In genomic region chr2:103742821-103743220, GRCm38 (mm10) we compare ENCODE assay signal across 22 mouse cellular contexts.
"Had no signal": no experiment of that assay in that cellular context is flagged by ENCODE, and none has a peak within 500 bp of the region (broad histone marks: within the 10 kb centered on the region; RNA-seq: fewer than 3 reads in every experiment).

No protein-coding gene starts in this region.

- H3K27me3 ChIP-seq: embryonic facial prominence, embryonic 12.5 days; embryonic facial prominence, embryonic 13.5 days; embryonic facial prominence, embryonic 15.5 days; forebrain, embryonic 12.5 days; forebrain, embryonic 13.5 days; forebrain, embryonic 15.5 days had no signal

- H3K9me3 ChIP-seq: embryonic facial prominence, embryonic 10.5 days; embryonic facial prominence, embryonic 12.5 days; embryonic facial prominence, embryonic 13.5 days; embryonic facial prominence, embryonic 15.5 days; forebrain, embryonic 10.5 days; forebrain, embryonic 12.5 days; forebrain, embryonic 13.5 days; forebrain, embryonic 15.5 days had no signal

- H3K4me1 ChIP-seq: embryonic facial prominence, embryonic 10.5 days; embryonic facial prominence, embryonic 12.5 days; embryonic facial prominence, embryonic 13.5 days; embryonic facial prominence, embryonic 15.5 days; forebrain, embryonic 10.5 days; forebrain, embryonic 12.5 days; forebrain, embryonic 13.5 days; forebrain, embryonic 15.5 days had no signal

- H3K4me3 ChIP-seq: embryonic facial prominence, embryonic 10.5 days; embryonic facial prominence, embryonic 12.5 days; embryonic facial prominence, embryonic 13.5 days; embryonic facial prominence, embryonic 15.5 days; erythroblast, embryonic 14.5 days; forebrain, embryonic 10.5 days; forebrain, embryonic 12.5 days; forebrain, embryonic 13.5 days; forebrain, embryonic 15.5 days; gastrocnemius, adult 2 months; heart, adult 2 months had no signal

- H3K27ac ChIP-seq: embryonic facial prominence, embryonic 10.5 days; embryonic facial prominence, embryonic 12.5 days; embryonic facial prominence, embryonic 13.5 days; embryonic facial prominence, embryonic 15.5 days; forebrain, embryonic 10.5 days; forebrain, embryonic 12.5 days; forebrain, embryonic 13.5 days; forebrain, embryonic 15.5 days; gastrocnemius, adult 2 months; heart, adult 2 months had no signal

- DNase-seq: cerebellum, adult 18-20 months; cerebellum, adult 2 months; cerebellum, adult 8-10 months; cerebellum, adult 9-10 months; cerebellum, adult 9-11 months; cerebellum, postnatal 14 days; cerebellum, postnatal 25 days; cerebellum, postnatal 36 days; embryo, embryonic 11 days; forebrain, postnatal 0 days; gastrocnemius, postnatal 10 days had no signal
